Mouse (Mus musculus) embryonic fibroblast, embryonic 13.5 days (primary cell): ENCODE measurements at regions not wholly inside any gene's neighbourhood (a gene's known extent, or its start where the extent isn't known, plus 50 kb on each side); places are given as distances from the start of the nearest gene placed in this dataset.

Experiments used
- H3K27ac ChIP-seq: 2 replicates; pipeline ENCODE4 v1.5.1; 2012; ENCODE audit warnings: low read length, control low read depth, inconsistent platforms; ENCODE audit not compliant: insufficient read depth
- H3K4me1 ChIP-seq: 2 replicates; pipeline ENCODE4 v1.6.1; 2011; ENCODE audit warnings: low read length; ENCODE audit not compliant: control insufficient read depth, insufficient read depth
- H3K4me3 ChIP-seq: 2 replicates; pipeline ENCODE4 v1.5.1; 2011; ENCODE audit warnings: mild to moderate bottlenecking, control low read depth, low read length; ENCODE audit not compliant: insufficient read depth
- CTCF ChIP-seq: IDR thresholded peaks from 2 replicates; pipeline ENCODE4 v1.5.1; 2011; ENCODE audit warnings: mild to moderate bottlenecking, control low read depth, low read length, moderate library complexity, borderline replicate concordance; ENCODE audit not compliant: insufficient read depth
- POLR2A ChIP-seq: IDR thresholded peaks from 2 replicates; pipeline ENCODE4 v1.6.1; 2011; ENCODE audit warnings: low read depth, mild to moderate bottlenecking, control low read depth, low read length, moderate library complexity

DNA sequence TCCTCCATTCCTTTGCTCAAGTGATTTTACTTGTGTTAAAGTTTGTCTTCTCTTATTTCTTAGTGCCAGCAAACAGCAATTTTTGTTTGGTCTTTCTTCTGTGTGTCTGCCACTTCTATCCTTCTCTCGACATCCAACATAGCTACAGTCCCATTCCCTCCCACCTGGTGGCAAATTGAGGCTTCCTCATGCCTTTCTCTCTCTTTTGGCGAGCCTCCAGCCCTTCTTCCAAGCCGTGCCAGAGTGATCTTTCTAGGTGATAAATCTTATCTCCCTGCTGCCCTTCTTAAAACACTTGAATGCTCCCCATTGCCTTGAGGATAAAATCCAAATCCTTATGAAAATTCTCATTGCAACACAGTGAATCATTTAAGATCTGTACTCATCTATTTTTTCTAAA, 101.0 kb upstream of the Phactr1 start:
- TF ChIP-seq POLR2A (no peak), CTCF (no peak)
- Histone ChIP-seq H3K27ac (no peak overlapping the region), H3K4me1 (no peaks in the 10 kb centered on the region), H3K4me3 (no peak overlapping the region)

DNA sequence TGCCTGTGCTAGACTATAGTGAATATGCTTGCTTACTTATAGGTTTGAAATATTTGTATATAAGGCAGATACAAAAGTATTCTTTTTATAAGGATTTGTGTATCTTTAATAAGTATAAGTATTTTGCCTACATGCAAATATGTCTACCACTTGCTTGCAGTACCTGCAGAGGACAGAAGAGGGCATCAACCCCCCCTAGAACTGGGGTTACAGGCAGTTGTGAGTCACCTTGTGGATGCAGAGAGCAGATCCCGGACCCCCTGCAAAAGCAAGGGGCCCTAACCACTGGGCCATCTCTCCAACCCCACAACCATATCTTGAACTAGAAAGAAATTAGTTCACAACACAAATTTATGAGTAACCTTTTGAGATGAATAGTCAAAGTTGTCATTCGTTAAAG, 91.3 kb upstream of the Phactr1 start:
- Histone ChIP-seq H3K4me1 (peaks cover 13% of the 10 kb centered on the region), H3K27ac (no peak overlapping the region), H3K4me3 (no peak overlapping the region)
- TF ChIP-seq CTCF (no peak), POLR2A (no peak)

GRCm38 (mm10) chr13:42589607-42590006, 90.8 kb upstream of the Phactr1 start:
- TF ChIP-seq POLR2A: no peak
- TF ChIP-seq CTCF: no peak
- H3K4me1 ChIP-seq: peaks cover 13% of the 10 kb centered on the region
- H3K4me3 ChIP-seq: no peak overlapping the region
- H3K27ac ChIP-seq: no peak overlapping the region

- TF ChIP-seq CTCF: no peak
- TF ChIP-seq POLR2A: no peak
- no peak overlapping the region for H3K4me3 ChIP-seq
- peaks cover 13% of the 10 kb centered on the region for H3K4me1 ChIP-seq
- no peak overlapping the region for H3K27ac ChIP-seq
Observed at GRCm38 (mm10) chr13:42590415-42590814, 90.0 kb upstream of the Phactr1 start.

DNA sequence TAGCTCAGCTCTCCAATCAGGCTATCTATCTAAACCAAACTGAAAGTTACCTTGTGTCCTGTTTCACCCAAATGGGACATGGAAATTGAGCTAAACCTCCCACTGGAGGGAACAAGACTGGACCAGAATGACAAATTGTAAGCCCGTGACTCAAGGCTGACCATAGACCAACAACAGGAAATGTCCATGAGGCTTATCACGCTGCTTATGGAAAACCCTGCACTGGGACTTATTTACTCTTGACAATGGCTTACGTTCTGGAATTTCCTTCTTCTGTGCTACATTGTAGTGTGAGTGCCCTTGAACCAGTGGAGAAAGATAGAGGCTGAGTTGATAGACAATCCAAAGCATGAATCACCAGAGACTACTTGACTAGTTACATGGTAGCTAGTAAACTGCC, 87.5 kb upstream of the Phactr1 start:
- no peaks in the 10 kb centered on the region for H3K4me1 ChIP-seq
- H3K27ac ChIP-seq: no peak overlapping the region
- TF ChIP-seq POLR2A: no peak
- TF ChIP-seq CTCF: no peak
- no peak overlapping the region for H3K4me3 ChIP-seq

- H3K4me3 ChIP-seq: no peak overlapping the region
- H3K4me1 ChIP-seq: no peaks in the 10 kb centered on the region
- no peak overlapping the region for H3K27ac ChIP-seq
- TF ChIP-seq CTCF (no peak), POLR2A (no peak)
Observed at GRCm38 (mm10) chr13:42593488-42594170, 86.8 kb upstream of the Phactr1 start.

GRCm38 (mm10) chr13:42595180-42595579, 85.2 kb upstream of the Phactr1 start:
- no peaks in the 10 kb centered on the region for H3K4me1 ChIP-seq
- H3K4me3 ChIP-seq: no peak overlapping the region
- no peak for TF ChIP-seq CTCF
- TF ChIP-seq POLR2A: no peak
- H3K27ac ChIP-seq: no peak overlapping the region

- no peak for TF ChIP-seq POLR2A
- TF ChIP-seq CTCF: no peak
- no peaks in the 10 kb centered on the region for H3K4me1 ChIP-seq
Observed at GRCm38 (mm10) chr13:42597781-42598180, 82.6 kb upstream of the Phactr1 start.

GRCm38 (mm10) chr13:42603308-42603707, 77.1 kb upstream of the Phactr1 start:
- no peak overlapping the region for H3K4me3 ChIP-seq
- TF ChIP-seq POLR2A: no peak
- TF ChIP-seq CTCF: no peak
- H3K27ac ChIP-seq: no peak overlapping the region
- H3K4me1 ChIP-seq: no peaks in the 10 kb centered on the region

More at GRCm38 (mm10) chr13:42597781-42598180, 82.6 kb upstream of the Phactr1 start:
- no peak overlapping the region for H3K4me3 ChIP-seq
- no peak overlapping the region for H3K27ac ChIP-seq

- Histone ChIP-seq H3K4me3 (no peak overlapping the region), H3K27ac (no peak overlapping the region), H3K4me1 (no peaks in the 10 kb centered on the region)
- TF ChIP-seq CTCF (no peak), POLR2A (no peak)
Observed at GRCm38 (mm10) chr13:42607735-42608134, 72.7 kb upstream of the Phactr1 start.
